Mouse (Mus musculus) granulocyte monocyte progenitor cell, adult 5-6 weeks (primary cell): Measurements from ENCODE around the gene Olfr1135. TPM values are rescaled to one million over a fixed set of nuclear protein-coding genes. Genes with fewer than 3 reads are reported as not detected.

Experiments
- ATAC-seq: replicated peaks from 2 replicates; pipeline ENCODE4 v1.8.0; 2016; ENCODE audit warnings: mild to moderate bottlenecking, moderate TSS enrichment, inconsistent platforms; ENCODE audit not compliant: poor library complexity, severe bottlenecking
- total RNA-seq, 2 experiments: library from RNA; stranded (forward) in 1 of 2; stranded (reverse) in 1 of 2; fragments of 200-712, 200-1000 nt in 1 of 2; fragments of >200 nt in 1 of 2; fragmentation: Nextera tagmentation in 1 of 2; gene quantifications; 2 replicates each; pipeline ENCODE4 v1.2.3; 2014 to 2017

The Olfr1135 gene
- total RNA-seq (2014; fragmentation: Nextera tagmentation) (not detected in 2 replicates), total RNA-seq (2017) (not detected in 2 replicates)

DNA sequence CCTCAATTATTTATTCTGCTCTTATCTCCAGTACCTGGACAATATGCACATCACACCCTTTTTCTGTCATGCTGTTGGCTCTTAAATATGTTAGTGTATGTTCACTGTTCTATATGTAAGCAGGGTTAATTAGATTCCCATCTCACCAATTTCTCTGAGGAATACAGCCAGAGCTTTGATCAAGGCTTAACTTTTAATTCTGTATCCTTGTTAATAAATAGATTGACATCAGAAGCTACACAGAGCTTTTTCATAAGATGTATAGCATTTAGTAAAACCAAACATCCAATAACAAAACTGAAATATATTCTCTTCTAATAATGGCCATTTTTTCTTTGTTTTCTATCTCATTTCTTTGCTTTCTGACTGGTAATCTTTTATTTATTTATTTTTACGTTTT is at the start of gene Olfr1135:
TSS of gene Olfr1135 (minus strand) at position 101 of the 400 bp plus-strand sequence.
- no peak for ATAC-seq

DNA sequence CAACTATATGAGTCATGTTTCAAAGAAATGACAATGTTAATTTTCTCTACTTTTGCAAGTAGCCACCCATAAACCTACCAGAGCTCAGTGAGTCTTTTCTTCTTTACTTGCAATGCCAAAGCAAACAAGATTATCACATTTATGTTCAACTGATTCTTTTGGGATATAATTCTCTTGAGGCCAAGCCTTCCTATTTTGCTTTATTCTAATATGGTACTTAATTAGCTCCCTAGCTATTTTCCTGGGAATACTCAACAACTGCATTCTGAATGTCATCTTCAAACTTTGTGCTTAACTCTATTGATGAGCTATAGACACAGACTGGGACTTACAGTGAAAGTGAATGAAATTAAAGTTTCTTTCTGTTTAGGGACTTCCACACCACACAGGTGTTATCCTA is 39.6 kb upstream of the Olfr1135 start, which contains the start of gene Olfr1137:
TSS of gene Olfr1137 (minus strand) at position 101 of the 400 bp plus-strand sequence.
- no peak for ATAC-seq

DNA sequence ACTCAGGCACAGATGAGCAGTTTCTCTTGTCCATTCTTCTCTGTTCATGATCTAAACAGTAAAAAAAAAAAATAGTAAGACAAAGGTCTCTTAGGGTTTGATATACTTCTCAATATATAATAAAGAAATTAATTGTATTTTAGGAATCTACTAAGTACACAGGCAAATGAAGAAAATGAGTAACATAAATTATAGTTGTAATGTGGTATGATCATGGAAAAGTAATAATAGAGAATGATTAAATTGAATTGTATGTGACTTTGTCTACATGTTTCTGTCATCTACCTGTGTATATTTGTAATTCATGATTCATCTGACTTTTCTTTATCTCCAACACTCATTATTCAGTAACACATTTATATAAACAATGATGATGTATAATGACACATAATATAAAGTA is 20.4 kb upstream of the Olfr1135 start, which contains the start of gene Olfr1136:
TSS of gene Olfr1136 (minus strand) at position 101 of the 400 bp plus-strand sequence.
- no peak for ATAC-seq

DNA sequence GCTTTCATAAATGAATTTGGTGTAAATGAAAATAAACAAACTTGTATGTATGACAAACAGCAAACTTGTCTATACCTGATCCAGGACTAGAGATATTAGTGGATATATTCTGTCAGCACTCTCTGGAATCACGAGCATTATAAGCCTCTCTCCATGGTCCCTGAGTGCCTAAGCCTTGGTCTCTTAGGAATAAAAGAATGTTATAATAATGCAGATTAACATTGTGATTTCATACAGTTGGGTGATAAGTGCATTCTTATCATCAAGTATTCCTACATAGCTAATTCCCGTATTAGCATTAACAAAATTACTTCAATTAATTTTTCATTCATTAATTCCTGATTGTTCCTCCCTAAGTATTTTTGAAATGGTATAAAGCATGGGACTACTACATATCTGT is 15.1 kb downstream of the Olfr1135 start, which contains the start of gene Olfr1134:
TSS of gene Olfr1134 (minus strand) at position 101 of the 400 bp plus-strand sequence.
- ATAC-seq: no peak

DNA sequence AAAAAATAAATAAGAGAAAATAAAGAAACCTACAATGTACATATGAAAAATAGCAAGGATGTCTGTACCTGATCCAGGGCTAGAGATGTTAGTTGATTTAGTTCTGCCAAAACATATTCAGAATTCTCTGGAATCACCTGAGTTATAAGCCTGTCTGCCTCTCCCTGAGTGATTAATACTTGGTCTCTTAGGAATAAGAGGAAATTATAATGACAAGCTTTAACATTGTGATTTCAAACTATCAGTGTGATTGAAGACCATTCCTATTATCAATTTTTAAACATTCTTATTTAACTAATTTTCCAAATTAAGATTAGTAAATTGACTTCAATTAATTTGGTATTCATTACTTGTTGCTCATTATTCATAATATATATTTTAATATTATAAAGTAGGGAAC is 26.2 kb downstream of the Olfr1135 start, which contains the start of gene Olfr1133:
TSS of gene Olfr1133 (minus strand) at position 101 of the 400 bp plus-strand sequence.
- ATAC-seq: no peak

DNA sequence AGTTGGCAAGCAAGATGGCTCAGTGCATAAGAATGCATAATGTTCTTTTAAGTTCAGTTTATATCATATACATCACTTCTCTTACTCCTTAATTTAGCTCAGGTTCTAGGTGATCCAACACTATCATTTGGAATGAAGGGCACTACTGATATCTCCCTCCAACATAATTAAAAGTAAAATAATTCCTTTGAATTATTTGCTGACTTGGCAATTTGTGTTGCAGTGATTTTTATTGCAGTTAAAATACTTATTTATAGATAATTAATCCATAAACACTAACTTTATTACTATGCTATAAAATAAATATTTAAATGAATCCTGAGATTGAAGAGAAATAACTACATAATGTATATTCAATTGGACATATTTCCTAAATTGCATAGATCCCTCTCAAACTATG is 31.0 kb downstream of the Olfr1135 start:
- ATAC-seq: no peak

DNA sequence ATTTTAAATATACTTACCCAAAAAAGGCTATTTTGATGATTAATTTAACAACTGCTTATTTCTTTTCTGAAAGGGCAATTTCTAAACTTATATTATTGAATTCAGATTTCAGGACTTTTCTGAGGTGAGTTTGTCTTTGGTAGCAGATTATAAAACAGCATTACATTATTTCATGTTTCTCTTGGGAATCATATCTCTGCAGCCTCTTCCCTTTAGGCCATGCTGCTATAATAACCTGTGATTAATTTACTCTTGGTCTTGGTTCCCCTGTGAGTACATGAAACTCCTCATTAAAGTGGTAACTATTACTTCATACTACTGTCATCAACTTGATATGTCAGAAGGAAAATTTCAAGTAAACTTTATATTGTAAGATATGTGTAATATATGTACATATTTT is 36.0 kb downstream of the Olfr1135 start, which contains the start of gene Olfr1132:
TSS of gene Olfr1132 (minus strand) at position 101 of the 400 bp plus-strand sequence.
- ATAC-seq: no peak

DNA sequence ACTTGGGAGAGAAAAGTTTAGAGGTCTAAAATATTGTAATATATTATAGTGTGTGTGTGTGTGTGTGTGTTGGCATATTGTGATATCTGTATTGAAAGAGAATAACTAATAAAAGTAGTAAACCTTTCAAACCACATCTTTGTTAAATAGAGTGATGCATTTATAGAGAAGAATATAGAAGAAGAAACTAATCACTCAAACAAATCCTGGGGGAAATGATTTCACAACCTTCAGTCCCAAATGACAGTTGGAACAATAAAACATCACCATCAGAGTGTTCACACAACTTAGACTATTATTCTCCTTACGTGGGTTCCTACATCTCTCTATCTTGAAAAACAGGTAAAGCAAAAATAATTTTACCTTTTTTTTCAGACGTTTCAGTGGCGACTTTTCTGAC is 46.7 kb downstream of the Olfr1135 start, which contains the start of gene Olfr1131:
TSS of gene Olfr1131 (plus strand) at position 301 of the 400 bp plus-strand sequence.
- ATAC-seq: no peak

Other genes with a start within 250 kb of the Olfr1135 start
- gene Olfr1124, start 243.4 kb downstream of the Olfr1135 start, total RNA-seq (2014; fragmentation: Nextera tagmentation): not detected in 2 replicates
- not detected in 2 replicates for gene Olfr1124, start 243.4 kb downstream of the Olfr1135 start, total RNA-seq (2017)
- not detected in 2 replicates for gene Olfr1126, start 219.7 kb downstream of the Olfr1135 start, total RNA-seq (2014; fragmentation: Nextera tagmentation)
- gene Olfr1126, start 219.7 kb downstream of the Olfr1135 start, total RNA-seq (2017): not detected in 2 replicates
- gene Pramel7, start 176.6 kb downstream of the Olfr1135 start, total RNA-seq (2014; fragmentation: Nextera tagmentation): not detected in 2 replicates
- gene Pramel7, start 176.6 kb downstream of the Olfr1135 start, total RNA-seq (2017): not detected in 2 replicates
- not detected in 2 replicates for gene Pramel6, start 167.1 kb downstream of the Olfr1135 start, total RNA-seq (2014; fragmentation: Nextera tagmentation)
- not detected in 2 replicates for gene Pramel6, start 167.1 kb downstream of the Olfr1135 start, total RNA-seq (2017)
- not detected in 2 replicates for gene Olfr153, start 141.9 kb downstream of the Olfr1135 start, total RNA-seq (2014; fragmentation: Nextera tagmentation)
- not detected in 2 replicates for gene Olfr153, start 141.9 kb downstream of the Olfr1135 start, total RNA-seq (2017)
- not detected in 2 replicates for gene Olfr1128, start 128.1 kb downstream of the Olfr1135 start, total RNA-seq (2014; fragmentation: Nextera tagmentation)
- gene Olfr1128, start 128.1 kb downstream of the Olfr1135 start, total RNA-seq (2017): not detected in 2 replicates
- not detected in 2 replicates for gene Olfr1129, start 99.8 kb downstream of the Olfr1135 start, total RNA-seq (2014; fragmentation: Nextera tagmentation)
- gene Olfr1129, start 99.8 kb downstream of the Olfr1135 start, total RNA-seq (2017): not detected in 2 replicates
- gene Olfr1130, start 67.5 kb downstream of the Olfr1135 start, total RNA-seq (2014; fragmentation: Nextera tagmentation): not detected in 2 replicates
- not detected in 2 replicates for gene Olfr1130, start 67.5 kb downstream of the Olfr1135 start, total RNA-seq (2017)
- not detected in 2 replicates for gene Olfr1131, start 46.6 kb downstream of the Olfr1135 start, total RNA-seq (2014; fragmentation: Nextera tagmentation)
- not detected in 2 replicates for gene Olfr1131, start 46.6 kb downstream of the Olfr1135 start, total RNA-seq (2017)
- gene Olfr1132, start 36.1 kb downstream of the Olfr1135 start, total RNA-seq (2014; fragmentation: Nextera tagmentation): not detected in 2 replicates
- not detected in 2 replicates for gene Olfr1132, start 36.1 kb downstream of the Olfr1135 start, total RNA-seq (2017)
- gene Olfr1133, start 26.3 kb downstream of the Olfr1135 start, total RNA-seq (2014; fragmentation: Nextera tagmentation): not detected in 2 replicates
- not detected in 2 replicates for gene Olfr1133, start 26.3 kb downstream of the Olfr1135 start, total RNA-seq (2017)
- not detected in 2 replicates for gene Olfr1134, start 15.2 kb downstream of the Olfr1135 start, total RNA-seq (2014; fragmentation: Nextera tagmentation)
- not detected in 2 replicates for gene Olfr1134, start 15.2 kb downstream of the Olfr1135 start, total RNA-seq (2017)
- not detected in 2 replicates for gene Olfr1136, start 20.3 kb upstream of the Olfr1135 start, total RNA-seq (2014; fragmentation: Nextera tagmentation)
- not detected in 2 replicates for gene Olfr1136, start 20.3 kb upstream of the Olfr1135 start, total RNA-seq (2017)
- gene Olfr1137, start 39.5 kb upstream of the Olfr1135 start, total RNA-seq (2014; fragmentation: Nextera tagmentation): not detected in 2 replicates
- not detected in 2 replicates for gene Olfr1137, start 39.5 kb upstream of the Olfr1135 start, total RNA-seq (2017)
- gene Olfr1138, start 66.3 kb upstream of the Olfr1135 start, total RNA-seq (2014; fragmentation: Nextera tagmentation): not detected in 2 replicates
- gene Olfr1138, start 66.3 kb upstream of the Olfr1135 start, total RNA-seq (2017): not detected in 2 replicates
- not detected in 2 replicates for gene Olfr1140, start 70.1 kb upstream of the Olfr1135 start, total RNA-seq (2014; fragmentation: Nextera tagmentation)
- gene Olfr1140, start 70.1 kb upstream of the Olfr1135 start, total RNA-seq (2017): not detected in 2 replicates
- gene Olfr1141, start 80.3 kb upstream of the Olfr1135 start, total RNA-seq (2014; fragmentation: Nextera tagmentation): not detected in 2 replicates
- gene Olfr1141, start 80.3 kb upstream of the Olfr1135 start, total RNA-seq (2017): not detected in 2 replicates
- gene Olfr152, start 105.8 kb upstream of the Olfr1135 start, total RNA-seq (2014; fragmentation: Nextera tagmentation): not detected in 2 replicates
- not detected in 2 replicates for gene Olfr152, start 105.8 kb upstream of the Olfr1135 start, total RNA-seq (2017)
- not detected in 2 replicates for gene Olfr1143, start 126.9 kb upstream of the Olfr1135 start, total RNA-seq (2014; fragmentation: Nextera tagmentation)
- not detected in 2 replicates for gene Olfr1143, start 126.9 kb upstream of the Olfr1135 start, total RNA-seq (2017)
- not detected in 2 replicates for gene Olfr1145, start 136.2 kb upstream of the Olfr1135 start, total RNA-seq (2014; fragmentation: Nextera tagmentation)
- gene Olfr1145, start 136.2 kb upstream of the Olfr1135 start, total RNA-seq (2017): not detected in 2 replicates
- not detected in 2 replicates for gene Olfr1148, start 156.9 kb upstream of the Olfr1135 start, total RNA-seq (2014; fragmentation: Nextera tagmentation)
- gene Olfr1148, start 156.9 kb upstream of the Olfr1135 start, total RNA-seq (2017): not detected in 2 replicates
- not detected in 2 replicates for gene Olfr1150-ps1, start 170.3 kb upstream of the Olfr1135 start, total RNA-seq (2014; fragmentation: Nextera tagmentation)
- not detected in 2 replicates for gene Olfr1150-ps1, start 170.3 kb upstream of the Olfr1135 start, total RNA-seq (2017)
- gene Olfr1151, start 182.2 kb upstream of the Olfr1135 start, total RNA-seq (2014; fragmentation: Nextera tagmentation): not detected in 2 replicates
- not detected in 2 replicates for gene Olfr1151, start 182.2 kb upstream of the Olfr1135 start, total RNA-seq (2017)
- not detected in 2 replicates for gene Olfr1152, start 192.8 kb upstream of the Olfr1135 start, total RNA-seq (2014; fragmentation: Nextera tagmentation)
- gene Olfr1152, start 192.8 kb upstream of the Olfr1135 start, total RNA-seq (2017): not detected in 2 replicates
- not detected in 2 replicates for gene Olfr1153, start 221.3 kb upstream of the Olfr1135 start, total RNA-seq (2014; fragmentation: Nextera tagmentation)
- gene Olfr1153, start 221.3 kb upstream of the Olfr1135 start, total RNA-seq (2017): not detected in 2 replicates
- not detected in 2 replicates for gene Olfr1154, start 231.5 kb upstream of the Olfr1135 start, total RNA-seq (2014; fragmentation: Nextera tagmentation)
- gene Olfr1154, start 231.5 kb upstream of the Olfr1135 start, total RNA-seq (2017): not detected in 2 replicates